Mouse (Mus musculus) megakaryocyte, embryonic 14.5 days (primary cell): ENCODE data around the gene Cluh. TPM values are rescaled to one million over a fixed set of nuclear protein-coding genes. Genes with fewer than 3 reads are reported as not detected.

Experiments used
- H3K27me3 ChIP-seq: replicated peaks from 2 replicates; pipeline ENCODE3; 2012; ENCODE audit warnings: inconsistent platforms
- H3K36me3 ChIP-seq: replicated peaks from 2 replicates; pipeline ENCODE3; 2012; ENCODE audit warnings: low read length, inconsistent platforms, mixed read lengths
- H3K4me1 ChIP-seq: 2 replicates; pipeline ENCODE4 v1.6.1; 2012; ENCODE audit warnings: inconsistent platforms
- H3K4me3 ChIP-seq: replicated peaks from 2 replicates; pipeline ENCODE3; 2012; ENCODE audit warnings: moderate library complexity, mild to moderate bottlenecking, inconsistent platforms
- H3K9me3 ChIP-seq: 2 replicates; pipeline ENCODE4 v1.6.1; 2012; ENCODE audit warnings: inconsistent platforms
- FLI1 ChIP-seq: IDR thresholded peaks from 2 replicates; pipeline ENCODE4 v1.6.1; 2012; ENCODE audit warnings: low read length, inconsistent platforms, mixed read lengths
- GATA1 ChIP-seq: IDR thresholded peaks from 3 replicates; pipeline ENCODE4 v1.6.1; 2012; ENCODE audit warnings: mixed read lengths, low read length, inconsistent platforms, borderline replicate concordance
- polyA plus RNA-seq: library from polyadenylated mRNA; stranded (reverse); fragments of >175 nt; gene quantifications from 2 replicates; pipeline ENCODE4 v1.2.3, GENCODE M21; 2012; ENCODE audit warnings: low replicate concordance; ENCODE audit not compliant: insufficient read depth

The Cluh gene
- polyA plus RNA-seq, 1 experiment = 8.3 TPM

DNA sequence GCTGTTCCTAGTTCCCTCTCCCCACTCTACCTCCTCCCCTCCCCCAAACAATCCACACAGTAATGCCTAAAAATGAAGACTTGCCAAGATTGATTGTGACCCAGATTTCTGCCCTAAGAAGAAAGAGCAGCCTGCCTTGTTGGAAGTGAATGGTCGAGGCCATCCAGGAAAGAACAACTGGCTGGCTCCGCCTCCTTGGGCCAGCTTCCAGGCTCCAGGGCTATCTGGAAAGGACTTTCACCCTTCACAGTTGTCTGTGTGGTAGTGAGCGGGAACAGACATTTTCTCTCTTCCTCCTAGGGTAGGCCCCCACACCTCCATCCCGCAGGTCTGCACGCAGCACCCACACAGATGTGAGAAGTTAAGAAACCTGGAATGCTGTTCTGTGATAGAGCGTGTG is 25.6 kb upstream of the Cluh start:
- no peak overlapping the region for H3K4me3 ChIP-seq
- peaks cover 39% of the 10 kb centered on the region for H3K4me1 ChIP-seq
- peaks cover 39% of the 10 kb centered on the region for H3K27me3 ChIP-seq
- no peaks in the 10 kb centered on the region for H3K36me3 ChIP-seq
- peaks cover 27% of the 10 kb centered on the region for H3K9me3 ChIP-seq
- TF ChIP-seq FLI1 = no peak
- TF ChIP-seq GATA1 = no peak

DNA sequence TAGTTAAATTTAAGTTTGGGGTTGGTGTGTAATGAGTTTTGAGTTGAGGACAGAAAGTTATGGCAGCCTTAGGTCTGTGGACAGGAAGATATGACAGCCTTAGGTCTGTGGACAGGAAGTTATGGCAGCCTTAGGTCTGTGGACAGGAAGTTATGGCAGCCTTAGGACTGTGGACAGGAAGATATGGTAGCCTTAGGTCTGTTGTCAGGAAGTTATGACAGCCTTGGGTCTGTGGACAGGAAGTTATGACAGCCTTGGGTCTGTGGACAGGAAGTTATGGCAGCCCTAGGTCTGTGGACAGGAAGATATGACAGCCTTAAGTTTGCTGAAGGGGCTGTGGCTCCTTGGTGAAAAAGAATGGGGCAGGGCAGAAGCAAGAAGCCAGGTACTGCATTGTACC is 24.0 kb upstream of the Cluh start:
- Histone ChIP-seq H3K4me3 (no peak overlapping the region), H3K27me3 (peaks cover 31% of the 10 kb centered on the region), H3K9me3 (peaks cover 32% of the 10 kb centered on the region), H3K4me1 (peaks cover 34% of the 10 kb centered on the region), H3K36me3 (no peaks in the 10 kb centered on the region)
- TF ChIP-seq FLI1 (no peak), GATA1 (no peak)

GRCm38 (mm10) chr11:74627481-74627880 is 21.8 kb upstream of the Cluh start:
- Histone ChIP-seq H3K9me3 (peaks cover 32% of the 10 kb centered on the region), H3K4me1 (peaks cover 21% of the 10 kb centered on the region), H3K36me3 (no peaks in the 10 kb centered on the region), H3K27me3 (peaks cover 19% of the 10 kb centered on the region), H3K4me3 (no peak overlapping the region)
- TF ChIP-seq FLI1 (no peak), GATA1 (no peak)

- Histone ChIP-seq H3K9me3 (peaks cover 4% of the 10 kb centered on the region; the same call in 1 of the 2 replicates), H3K27me3 (peaks cover 21% of the 10 kb centered on the region), H3K4me3 (no peak overlapping the region), H3K4me1 (peaks cover 6% of the 10 kb centered on the region), H3K36me3 (no peaks in the 10 kb centered on the region)
- TF ChIP-seq GATA1 (no peak), FLI1 (no peak)
Observed at GRCm38 (mm10) chr11:74631880-74632789, 17.2 kb upstream of the Cluh start.

- peaks cover 25% of the 10 kb centered on the region for H3K4me1 ChIP-seq
- H3K9me3 ChIP-seq = peaks cover 4% of the 10 kb centered on the region; the same call in 1 of the 2 replicates
- no peak overlapping the region for H3K4me3 ChIP-seq
- H3K27me3 ChIP-seq = peaks cover 44% of the 10 kb centered on the region
- TF ChIP-seq GATA1 (no peak), FLI1 (no peak)
- no peaks in the 10 kb centered on the region for H3K36me3 ChIP-seq
Observed at GRCm38 (mm10) chr11:74634490-74635275, 14.6 kb upstream of the Cluh start.

- Histone ChIP-seq H3K9me3 (no peaks in the 10 kb centered on the region), H3K36me3 (no peaks in the 10 kb centered on the region), H3K27me3 (peaks cover 65% of the 10 kb centered on the region), H3K4me1 (peaks cover 40% of the 10 kb centered on the region), H3K4me3 (peak overlapping the region; percentile 94)
- TF ChIP-seq GATA1 (no peak), FLI1 (no peak)
Observed at GRCm38 (mm10) chr11:74637486-74637885, 11.8 kb upstream of the Cluh start.

DNA sequence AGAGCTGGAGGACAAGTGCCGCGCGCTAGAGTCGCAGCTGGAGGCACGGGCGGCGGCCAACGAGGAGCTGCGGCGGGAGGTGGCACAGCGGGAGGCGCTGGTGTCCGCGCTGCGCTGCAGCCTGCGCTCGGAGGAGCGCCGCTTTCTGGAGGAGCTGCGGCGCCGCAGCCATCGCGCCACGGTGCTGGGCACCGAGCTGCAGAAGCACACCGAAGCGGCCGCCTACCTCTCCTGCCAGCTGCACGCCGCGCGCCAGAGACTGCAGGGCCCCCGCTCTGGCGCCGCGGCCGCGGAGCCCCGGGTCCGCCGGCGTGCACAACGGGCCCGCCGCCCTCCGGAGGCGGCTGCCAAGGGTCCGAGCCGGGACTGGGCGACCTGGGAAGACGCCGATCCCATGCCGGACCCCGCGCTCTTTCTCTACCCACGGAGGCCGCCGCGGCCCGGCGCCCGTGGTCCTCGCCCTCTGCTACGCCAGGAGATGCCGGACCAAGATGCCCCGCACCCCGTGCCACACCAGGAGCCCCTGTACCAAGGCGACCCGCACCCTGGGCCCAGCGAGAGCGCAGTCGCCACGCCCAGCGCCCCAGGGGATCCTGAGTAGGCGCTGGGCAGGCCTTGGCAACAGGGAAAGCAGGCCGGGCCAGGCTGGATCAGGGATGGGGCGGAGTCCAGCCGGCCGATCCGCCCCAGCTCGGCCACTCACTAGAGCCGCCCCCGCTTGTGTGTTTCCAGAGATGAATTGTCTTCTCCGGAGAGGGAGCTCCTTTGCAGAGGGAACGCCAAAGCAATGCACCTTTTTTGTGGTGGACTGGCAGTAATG is 11.1 kb upstream of the Cluh start:
- H3K27me3 ChIP-seq = peaks cover 65% of the 10 kb centered on the region

GRCm38 (mm10) chr11:74638791-74639411 is 10.4 kb upstream of the Cluh start:
- peaks cover 63% of the 10 kb centered on the region for H3K27me3 ChIP-seq
- no peak for TF ChIP-seq GATA1
- TF ChIP-seq FLI1 = no peak
- no peaks in the 10 kb centered on the region for H3K9me3 ChIP-seq
- H3K4me3 ChIP-seq = peak overlapping the region; percentile 94
- no peaks in the 10 kb centered on the region for H3K36me3 ChIP-seq
- H3K4me1 ChIP-seq = peaks cover 42% of the 10 kb centered on the region

More for the DNA sequence above, 11.1 kb upstream of the Cluh start:
- Histone ChIP-seq H3K36me3 (no peaks in the 10 kb centered on the region), H3K4me3 (peak overlapping the region; percentile 94), H3K9me3 (no peaks in the 10 kb centered on the region), H3K4me1 (peaks cover 40% of the 10 kb centered on the region)
- no peak for TF ChIP-seq GATA1
- no peak for TF ChIP-seq FLI1

GRCm38 (mm10) chr11:74639628-74640027 is 9.7 kb upstream of the Cluh start:
- no peak for TF ChIP-seq GATA1
- no peak for TF ChIP-seq FLI1
- peaks cover 44% of the 10 kb centered on the region for H3K4me1 ChIP-seq
- no peak overlapping the region for H3K4me3 ChIP-seq
- H3K27me3 ChIP-seq = peaks cover 65% of the 10 kb centered on the region
- no peaks in the 10 kb centered on the region for H3K9me3 ChIP-seq
- H3K36me3 ChIP-seq = no peaks in the 10 kb centered on the region
